Mouse (Mus musculus) embryonic facial prominence, embryonic 11.5 days (tissue): ENCODE measurements at regions not wholly inside any gene's neighbourhood (a gene's known extent, or its start where the extent isn't known, plus 50 kb on each side); places are given as distances from the start of the nearest gene placed in this dataset.

Source experiments
- ATAC-seq: fragments of 200-750 bp; cut with Nextera tagmentation; replicated peaks from 2 replicates; pipeline ENCODE4 v1.8.0; 2017; ENCODE audit warnings: low read depth; ENCODE audit not compliant: insufficient number of reproducible peaks, low FRiP score, low TSS enrichment
- DNase-seq: peaks from one replicate; pipeline ENCODE4 v3.0.0-alpha.2; 2015; ENCODE audit warnings: low spot score
- H3K27ac ChIP-seq: fragments of 300-500 bp; sonication (generic); replicated peaks from 2 replicates; pipeline ENCODE4 v1.5.1; 2014; ENCODE audit warnings: mild to moderate bottlenecking, low read depth, low read length, control low read depth
- H3K27me3 ChIP-seq: fragments of 300-500 bp; sonication (generic); 2 replicates; pipeline ENCODE4 v1.6.1; 2014; ENCODE audit warnings: mild to moderate bottlenecking, low read length, moderate library complexity, mixed read lengths; ENCODE audit not compliant: control insufficient read depth, insufficient read depth
- H3K36me3 ChIP-seq: fragments of 300-500 bp; sonication (generic); replicated peaks from 2 replicates; pipeline ENCODE4 v1.6.1; 2014; ENCODE audit warnings: low read depth, mild to moderate bottlenecking, low read length, moderate library complexity, mixed read lengths; ENCODE audit not compliant: control insufficient read depth, insufficient read depth
- H3K4me1 ChIP-seq: fragments of 300-500 bp; sonication (generic); 2 replicates; pipeline ENCODE4 v1.6.1; 2014; ENCODE audit warnings: low read length, mixed read lengths; ENCODE audit not compliant: control insufficient read depth, insufficient read depth
- H3K4me2 ChIP-seq: fragments of 300-500 bp; sonication (generic); 2 replicates; pipeline ENCODE4 v1.6.1; 2014; ENCODE audit warnings: low read depth, mild to moderate bottlenecking, control low read depth, low read length, moderate library complexity
- H3K4me3 ChIP-seq: fragments of 300-500 bp; sonication (generic); 2 replicates; pipeline ENCODE4 v1.5.1; 2014; ENCODE audit warnings: low read depth, low read length, control low read depth
- H3K9ac ChIP-seq: fragments of 300-500 bp; sonication (generic); replicated peaks from 2 replicates; pipeline ENCODE4 v1.6.1; 2014; ENCODE audit warnings: mild to moderate bottlenecking, control low read depth, low read length
- H3K9me3 ChIP-seq: fragments of 300-500 bp; sonication (generic); replicated peaks from 2 replicates; pipeline ENCODE4 v1.6.1; 2016; ENCODE audit warnings: mild to moderate bottlenecking, low read length, inconsistent platforms, mixed read lengths; ENCODE audit not compliant: control insufficient read depth
- WGBS: fragments of 180-500 bp; shearing (Covaris S2); extraction: QIAGEN DNeasy Blood & Tissue Kit; methylation state at CpG from one replicate; pipeline ENCODE4 v1.1.7; 2014; 5-methylcytosine and 5-hydroxymethylcytosine counted together

DNA sequence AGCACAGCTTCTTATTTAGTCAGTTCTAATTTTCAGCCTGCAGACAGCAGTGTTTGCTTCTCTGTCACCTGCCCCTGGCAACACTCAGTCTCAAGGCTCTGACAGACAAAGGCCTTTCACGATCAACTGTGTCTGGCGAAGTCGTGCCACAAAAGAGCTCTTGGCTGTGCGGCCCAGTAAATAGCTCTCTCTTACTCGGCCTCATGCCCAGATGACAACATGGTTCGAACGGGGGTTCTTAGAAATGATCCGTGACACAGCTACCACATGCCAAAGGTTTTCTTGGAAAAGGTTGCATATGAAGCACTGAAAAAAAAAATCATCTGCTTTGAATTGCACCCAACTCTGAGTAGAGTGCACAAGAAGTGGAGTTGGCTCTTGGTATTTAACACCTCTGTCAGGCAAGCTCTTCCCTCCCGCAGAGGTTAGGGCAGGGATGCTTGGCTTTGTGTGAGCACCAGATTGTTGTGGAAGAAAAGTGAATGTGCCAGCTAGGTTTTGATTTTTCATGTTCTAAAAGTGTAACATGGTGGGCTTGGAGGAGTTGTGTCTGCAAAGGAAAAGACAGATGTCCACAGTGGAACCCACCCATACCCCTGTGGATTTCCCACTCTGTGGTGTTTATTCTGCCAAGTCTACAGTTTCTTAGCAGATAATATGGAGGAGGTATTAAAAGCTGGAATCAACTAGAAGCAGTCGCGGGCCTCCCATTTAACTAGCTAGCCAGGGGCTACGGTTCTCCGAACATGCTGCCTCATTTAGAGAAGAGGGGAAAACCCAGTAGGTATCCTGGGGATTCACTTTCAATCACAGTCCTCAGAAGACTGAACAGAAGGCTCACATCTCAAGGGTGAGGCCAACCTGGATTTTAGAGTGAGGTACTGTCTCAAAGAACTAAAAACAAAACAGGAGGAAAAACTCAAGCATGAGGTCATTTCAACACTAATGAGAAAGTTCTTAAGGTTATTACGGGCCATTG is 120.0 kb upstream of the Stmnd1 start:
- no peaks in the 10 kb centered on the region for H3K27me3 ChIP-seq
- no peak overlapping the region for H3K9ac ChIP-seq
- ATAC-seq (no peak), DNase-seq (no peak)
- 85% methylated on average over 14 of the region's 14 CpGs for WGBS
- no peak overlapping the region for H3K27ac ChIP-seq
- no peak overlapping the region for H3K4me2 ChIP-seq
- no peaks in the 10 kb centered on the region for H3K9me3 ChIP-seq
- no peaks in the 10 kb centered on the region for H3K36me3 ChIP-seq
- H3K4me3 ChIP-seq: no peak overlapping the region
- no peaks in the 10 kb centered on the region for H3K4me1 ChIP-seq

DNA sequence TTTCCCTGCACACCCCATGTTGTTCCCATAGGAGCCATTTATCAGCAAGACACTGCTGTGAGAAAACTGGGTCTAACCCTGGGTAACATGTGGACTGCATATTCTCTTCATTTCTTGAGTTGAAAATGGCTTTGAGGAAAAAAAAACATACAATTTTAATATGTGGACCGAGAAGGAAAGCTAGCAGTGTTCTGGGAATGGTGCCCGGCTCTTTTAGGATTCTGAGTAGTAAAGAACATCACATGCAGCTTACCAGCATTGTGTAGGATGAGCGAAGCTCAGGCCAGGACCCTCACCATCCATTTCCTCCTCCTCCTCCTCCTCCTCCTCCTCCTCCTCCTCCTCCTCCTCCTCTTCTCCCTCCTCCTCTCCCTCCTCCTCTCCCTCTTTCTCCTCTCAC is 133.5 kb upstream of the Stmnd1 start:
- Histone ChIP-seq H3K4me3 (no peak overlapping the region), H3K4me2 (no peak overlapping the region), H3K36me3 (no peaks in the 10 kb centered on the region), H3K27me3 (no peaks in the 10 kb centered on the region), H3K9ac (no peak overlapping the region), H3K27ac (no peak overlapping the region), H3K9me3 (no peaks in the 10 kb centered on the region), H3K4me1 (no peaks in the 10 kb centered on the region)
- 80% methylated on average over 3 of the region's 3 CpGs for WGBS
- no peak for ATAC-seq
- no peak for DNase-seq

DNA sequence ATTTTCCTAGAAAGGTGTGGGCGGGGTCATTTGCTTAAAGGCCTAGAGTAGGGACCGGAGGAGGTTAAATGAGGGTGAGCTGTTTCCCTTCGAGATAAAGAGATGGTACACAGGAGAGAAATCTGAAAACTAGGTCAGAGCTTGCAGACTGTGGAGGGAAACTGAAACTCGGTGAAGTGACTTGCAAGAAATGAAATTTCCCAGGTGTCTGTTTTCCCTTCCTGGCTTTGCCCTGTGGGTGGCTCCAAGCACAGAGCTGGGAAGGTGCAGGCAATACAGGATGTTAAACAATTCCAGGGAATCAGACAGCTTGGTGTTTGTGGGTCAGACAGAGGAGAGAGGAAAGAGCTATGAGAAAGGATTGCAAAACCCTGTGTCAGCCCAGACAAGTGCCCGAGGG is 134.3 kb upstream of the Stmnd1 start:
- DNase-seq (no peak), ATAC-seq (no peak)
- H3K4me3 ChIP-seq: no peak overlapping the region
- no peaks in the 10 kb centered on the region for H3K27me3 ChIP-seq
- no peak overlapping the region for H3K27ac ChIP-seq
- no peak overlapping the region for H3K9ac ChIP-seq
- no peak overlapping the region for H3K4me2 ChIP-seq
- no peaks in the 10 kb centered on the region for H3K9me3 ChIP-seq
- H3K4me1 ChIP-seq: no peaks in the 10 kb centered on the region
- no peaks in the 10 kb centered on the region for H3K36me3 ChIP-seq
- WGBS: 81% methylated on average over 5 of the region's 5 CpGs

DNA sequence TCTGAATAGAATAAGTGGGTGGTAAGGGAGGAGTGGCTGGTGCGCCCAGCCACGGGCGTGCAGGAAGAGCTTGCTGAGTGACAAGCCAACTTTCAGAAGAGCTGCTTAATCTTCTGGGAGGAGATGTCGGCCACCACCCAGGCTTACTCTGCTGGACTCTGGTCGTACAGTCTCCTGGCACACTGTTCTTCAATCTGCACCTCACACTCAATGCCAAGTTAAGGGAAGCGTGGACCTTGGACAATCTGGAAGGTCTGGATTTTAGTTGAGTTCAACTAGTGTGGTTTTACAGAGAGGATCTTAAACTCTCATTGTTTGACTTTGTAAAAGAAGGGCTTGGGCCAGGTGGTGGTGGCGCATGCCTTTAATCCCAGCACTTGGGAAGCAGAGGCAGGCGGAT is 138.1 kb upstream of the Stmnd1 start:
- DNase-seq: no peak
- 84% methylated on average over 8 of the region's 8 CpGs for WGBS
- Histone ChIP-seq H3K4me2 (no peak overlapping the region), H3K9me3 (no peaks in the 10 kb centered on the region), H3K36me3 (no peaks in the 10 kb centered on the region), H3K4me3 (no peak overlapping the region), H3K9ac (no peak overlapping the region), H3K27ac (no peak overlapping the region), H3K4me1 (no peaks in the 10 kb centered on the region), H3K27me3 (no peaks in the 10 kb centered on the region)
- ATAC-seq: no peak

DNA sequence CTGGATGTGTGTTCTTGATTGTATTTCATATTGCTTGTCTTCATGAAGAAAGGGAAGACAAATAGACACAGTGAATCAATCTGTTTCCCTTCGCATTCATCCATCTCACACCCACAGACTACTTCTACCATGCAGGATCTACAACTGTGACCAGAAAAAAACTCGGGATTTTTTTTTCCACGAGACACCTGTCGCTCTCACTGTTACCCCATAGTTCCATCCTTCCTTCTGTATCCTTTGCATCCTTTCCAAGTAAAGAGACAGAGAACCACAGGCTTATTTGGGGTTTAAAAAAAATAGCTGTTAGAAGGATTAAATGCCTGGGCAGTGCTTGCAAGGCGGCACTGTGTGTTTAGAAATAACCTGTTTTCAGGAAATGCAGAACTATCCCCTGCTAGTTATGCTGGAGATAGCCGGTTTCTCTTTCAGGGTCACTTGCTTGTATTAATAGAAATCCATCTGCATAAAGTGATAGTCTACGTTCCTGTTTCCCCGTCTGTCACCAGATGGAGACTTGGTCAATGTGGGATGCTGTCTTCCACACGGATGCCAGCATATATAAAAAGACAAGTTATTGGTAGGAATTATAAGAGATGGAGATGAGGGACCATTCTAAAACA is 144.2 kb upstream of the Stmnd1 start:
- no peak overlapping the region for H3K4me3 ChIP-seq
- no peak overlapping the region for H3K27ac ChIP-seq
- WGBS: 87% methylated on average over 9 of the region's 9 CpGs
- H3K4me1 ChIP-seq: no peaks in the 10 kb centered on the region
- H3K36me3 ChIP-seq: no peaks in the 10 kb centered on the region
- H3K9ac ChIP-seq: no peak overlapping the region
- DNase-seq (no peak), ATAC-seq (no peak)
- H3K4me2 ChIP-seq: no peak overlapping the region
- no peaks in the 10 kb centered on the region for H3K9me3 ChIP-seq
- H3K27me3 ChIP-seq: no peaks in the 10 kb centered on the region

DNA sequence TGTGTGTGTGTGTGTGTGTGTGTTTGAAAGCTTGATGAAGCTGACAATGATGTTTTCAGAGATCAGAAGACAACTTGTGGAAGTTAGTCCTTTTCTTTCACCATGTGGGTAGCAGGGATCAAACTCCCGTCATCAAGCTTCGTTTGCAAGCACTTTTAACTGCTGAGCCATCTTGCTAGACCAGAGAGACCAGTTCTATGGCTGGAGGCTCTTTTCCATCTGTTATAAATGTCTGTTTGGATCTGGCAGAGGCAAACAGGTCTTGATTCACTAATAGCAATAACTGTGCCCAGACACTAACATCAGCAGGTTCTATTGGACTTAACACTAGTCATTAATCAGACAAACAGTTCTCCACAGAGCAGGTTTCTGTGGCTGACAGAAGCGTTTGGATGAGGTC is 150.1 kb upstream of the Stmnd1 start:
- no peak overlapping the region for H3K27ac ChIP-seq
- DNase-seq (peak; percentile 26), ATAC-seq (no peak)
- H3K27me3 ChIP-seq: no peaks in the 10 kb centered on the region
- no peaks in the 10 kb centered on the region for H3K9me3 ChIP-seq
- 71% methylated on average over 3 of the region's 3 CpGs for WGBS
- no peaks in the 10 kb centered on the region for H3K4me1 ChIP-seq
- H3K4me3 ChIP-seq: no peak overlapping the region
- no peak overlapping the region for H3K4me2 ChIP-seq
- no peaks in the 10 kb centered on the region for H3K36me3 ChIP-seq
- H3K9ac ChIP-seq: no peak overlapping the region

DNA sequence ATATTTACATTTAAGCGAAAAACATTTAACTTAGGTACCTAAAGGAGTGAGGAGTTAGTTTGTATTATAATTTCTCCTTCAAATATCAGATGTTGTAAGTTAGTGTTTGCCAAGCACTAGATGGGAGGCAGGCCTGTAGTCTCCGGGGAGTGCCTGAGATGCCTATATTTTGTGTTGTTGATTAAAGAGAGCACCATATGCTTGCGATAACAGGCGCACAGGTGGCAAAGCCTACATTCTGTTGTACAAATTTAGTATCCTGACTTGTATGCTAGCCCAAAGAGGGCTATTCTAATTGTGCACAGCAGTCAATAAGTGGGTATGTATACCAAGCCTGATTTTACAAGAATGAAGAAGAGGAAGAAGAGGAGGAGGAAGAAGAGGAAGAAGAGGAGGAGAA is 151.8 kb upstream of the Atxn1 start:
- DNase-seq (no peak), ATAC-seq (no peak)
- no peak overlapping the region for H3K4me3 ChIP-seq
- no peaks in the 10 kb centered on the region for H3K36me3 ChIP-seq
- no peaks in the 10 kb centered on the region for H3K9me3 ChIP-seq
- H3K9ac ChIP-seq: no peak overlapping the region
- no peak overlapping the region for H3K4me2 ChIP-seq
- WGBS: 91% methylated on average over 4 of the region's 4 CpGs
- H3K27ac ChIP-seq: no peak overlapping the region
- no peaks in the 10 kb centered on the region for H3K27me3 ChIP-seq
- H3K4me1 ChIP-seq: no peaks in the 10 kb centered on the region

DNA sequence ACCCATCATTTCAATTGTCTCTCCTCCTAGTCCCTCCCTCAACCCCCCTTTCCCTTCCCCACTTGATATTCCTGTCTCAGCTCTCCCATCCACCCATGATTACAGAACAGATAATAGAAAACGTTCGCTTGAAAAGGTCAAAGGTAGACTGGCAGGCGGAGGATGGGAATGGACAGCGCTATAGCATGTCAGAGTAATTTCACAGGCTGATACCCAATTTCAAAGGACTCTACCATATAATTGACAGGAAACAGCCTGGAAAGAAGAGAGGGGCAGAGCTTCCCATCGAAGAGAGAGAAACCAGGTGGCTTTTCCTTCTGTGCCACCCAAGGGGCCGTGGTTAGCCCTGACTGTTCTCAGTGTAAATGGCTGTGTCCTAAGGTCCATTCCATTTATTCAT is 140.2 kb upstream of the Atxn1 start:
- ATAC-seq: no peak
- H3K4me1 ChIP-seq: no peaks in the 10 kb centered on the region
- 44% methylated on average over 6 of the region's 6 CpGs for WGBS

More for the DNA sequence above, 140.2 kb upstream of the Atxn1 start:
- no peak overlapping the region for H3K4me3 ChIP-seq
- H3K9me3 ChIP-seq: no peaks in the 10 kb centered on the region
- H3K27ac ChIP-seq: no peak overlapping the region
- no peaks in the 10 kb centered on the region for H3K27me3 ChIP-seq
- H3K4me2 ChIP-seq: no peak overlapping the region
- no peaks in the 10 kb centered on the region for H3K36me3 ChIP-seq
- no peak for DNase-seq
- H3K9ac ChIP-seq: no peak overlapping the region
